Mouse (Mus musculus) lung, postnatal 0 days (tissue): ENCODE results near the gene Mtrex.

ENCODE experiments used
- CTCF ChIP-seq: IDR thresholded peaks from 2 replicates; pipeline ENCODE4 v1.5.1; 2016; ENCODE audit warnings: antibody characterized with exemption, mild to moderate bottlenecking
- EP300 ChIP-seq: IDR thresholded peaks from 2 replicates; pipeline ENCODE4 v1.6.1; 2016; ENCODE audit warnings: antibody characterized with exemption, mild to moderate bottlenecking, control low read depth

DNA sequence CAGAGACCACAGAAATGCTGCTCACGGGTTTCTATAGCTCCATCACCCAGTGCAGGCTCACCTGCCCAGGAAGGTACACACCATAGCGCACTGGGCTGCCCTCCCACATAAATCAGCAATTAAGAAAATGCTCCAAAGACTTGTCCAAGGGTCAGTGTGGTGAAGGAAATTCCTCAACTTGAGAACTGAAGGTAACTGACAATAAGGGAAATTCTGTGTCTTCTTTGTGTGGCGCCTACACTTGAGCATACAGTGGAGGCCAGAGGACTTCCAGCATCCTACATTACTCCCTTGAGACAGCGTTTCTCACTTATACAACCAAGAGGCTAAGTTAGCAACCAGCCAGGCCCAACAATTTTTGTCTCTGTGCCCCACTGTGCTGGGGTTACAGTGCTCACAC lies 1.2 kb downstream of the Mtrex start:
- no peak for TF ChIP-seq EP300
- no peak for TF ChIP-seq CTCF
